Mouse (Mus musculus): ENCODE measurements around the gene Muc3. TPM values are rescaled to one million over a fixed set of nuclear protein-coding genes. Genes with fewer than 3 reads are reported as not detected.

Gene Muc3
- total and polyA plus RNA-seq, 3 experiments, result not detected

DNA sequence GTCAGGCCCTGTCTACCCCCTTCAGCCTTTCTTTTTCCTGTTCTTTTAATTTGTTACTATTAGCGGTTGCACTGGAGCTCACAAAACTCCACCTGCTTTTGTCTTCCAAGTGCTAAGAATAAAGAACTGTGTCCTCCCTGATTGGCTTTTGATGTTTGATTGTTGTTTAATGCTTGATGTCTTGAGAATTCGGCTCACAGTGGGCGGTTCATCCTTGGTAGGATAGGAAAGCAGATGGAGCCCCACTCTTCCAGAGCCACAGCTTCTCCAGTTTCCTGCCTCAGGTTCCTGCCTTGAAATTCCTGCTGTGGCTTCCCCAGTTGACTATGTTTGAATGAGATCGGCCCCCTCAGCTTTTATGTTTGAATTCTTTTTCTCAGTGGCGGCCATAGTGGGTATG, 4.2 kb upstream of the Muc3 start:
- Histone ChIP-seq H3K27me3 (ENCODE audit: control insufficient read depth in 1 of 2, insufficient read depth in 2 of 2, low read length in 2 of 2) (peaks cover 0 to 2% of the 10 kb centered on the region in 2 experiments; a peak in 2 of 4 replicates), H3K27ac (ENCODE audit: control insufficient read depth, low read depth, low read length) (no peak overlapping the region), H3K9ac (ENCODE audit: control insufficient read depth, low read depth, low read length, poor library complexity, severe bottlenecking) (no peak overlapping the region), H3K4me3 (ENCODE audit: control insufficient read depth in 1 of 2, insufficient read depth in 1 of 2, low read depth in 2 of 2, low read length in 2 of 2) (no peak overlapping the region), H3K79me2 (ENCODE audit: control insufficient read depth, insufficient read depth, low read length, poor library complexity) (no peaks in the 10 kb centered on the region), H3K9me3 (replicated peaks; ENCODE audit: insufficient read depth, low read length) (no peaks in the 10 kb centered on the region), H3K4me1 (ENCODE audit: control insufficient read depth in 1 of 2, insufficient read depth in 2 of 2, low read length in 2 of 2) (no peaks in the 10 kb centered on the region), H3K36me3 (ENCODE audit: control insufficient read depth in 1 of 2, insufficient read depth in 2 of 2, low read length in 2 of 2) (no peaks in the 10 kb centered on the region)
- no peak for TF ChIP-seq EP300 (IDR thresholded peaks at IDR 0.05; ENCODE audit: low read depth in 1 of 2, low read length in 2 of 2)
- no peak for TF ChIP-seq RAD21 (IDR thresholded peaks at IDR 0.05; ENCODE audit: low read depth, low read length)
- no peak for TF ChIP-seq MXI1 (IDR thresholded peaks at IDR 0.05; ENCODE audit: low read depth, low read length)
- no peak for TF ChIP-seq USF2 (IDR thresholded peaks at IDR 0.05; ENCODE audit: borderline replicate concordance in 1 of 2, insufficient read depth in 1 of 2, low read depth in 1 of 2, low read length in 2 of 2)
- TF ChIP-seq NELFE (IDR thresholded peaks at IDR 0.05; ENCODE audit: low read depth, low read length), result no peak
- no peak for TF ChIP-seq MYB (IDR thresholded peaks at IDR 0.05; ENCODE audit: low read depth, low read length)
- TF ChIP-seq ETS1 (IDR thresholded peaks at IDR 0.05; ENCODE audit: low read depth, low read length), result no peak
- TF ChIP-seq MAX (IDR thresholded peaks at IDR 0.05; ENCODE audit: low read length), result no peak
- TF ChIP-seq KAT2A (conservative IDR thresholded peaks at IDR 0.05; ENCODE audit: low read depth, low read length), result no peak
- DNase-seq (ENCODE audit: low read depth, low spot score), result no peak

- H3K9me3 ChIP-seq (replicated peaks; ENCODE audit: insufficient read depth, low read length), result no peaks in the 10 kb centered on the region
- H3K4me1 ChIP-seq (ENCODE audit: control insufficient read depth in 1 of 2, insufficient read depth in 2 of 2, low read length in 2 of 2), result no peaks in the 10 kb centered on the region
- DNase-seq (ENCODE audit: low read depth, low spot score), result no peak
- H3K36me3 ChIP-seq (ENCODE audit: control insufficient read depth in 1 of 2, insufficient read depth in 2 of 2, low read length in 2 of 2), result no peaks in the 10 kb centered on the region
- H3K4me3 ChIP-seq (ENCODE audit: control insufficient read depth in 1 of 2, insufficient read depth in 1 of 2, low read depth in 2 of 2, low read length in 2 of 2), result no peak overlapping the region
- H3K27me3 ChIP-seq (ENCODE audit: control insufficient read depth in 1 of 2, insufficient read depth in 2 of 2, low read length in 2 of 2), result peaks cover 0 to 2% of the 10 kb centered on the region in 2 experiments; a peak in 2 of 4 replicates
- no peak overlapping the region for H3K27ac ChIP-seq (ENCODE audit: control insufficient read depth, low read depth, low read length)
- H3K79me2 ChIP-seq (ENCODE audit: control insufficient read depth, insufficient read depth, low read length, poor library complexity), result no peaks in the 10 kb centered on the region
- TF ChIP-seq HCFC1 (IDR thresholded peaks at IDR 0.05; ENCODE audit: low read depth, low read length) (no peak), POLR2AphosphoS2 (IDR thresholded peaks at IDR 0.05; ENCODE audit: low read length) (no peak), RAD21 (IDR thresholded peaks at IDR 0.05; ENCODE audit: low read depth, low read length) (no peak), GABPA (IDR thresholded peaks at IDR 0.05; ENCODE audit: low read depth, low read length) (no peak), USF1 (IDR thresholded peaks at IDR 0.05; ENCODE audit: low read depth, low read length) (no peak), SIN3A (IDR thresholded peaks at IDR 0.05; ENCODE audit: low read length) (no peak), CHD2 (IDR thresholded peaks at IDR 0.05; ENCODE audit: low read length) (no peak), MAFK (IDR thresholded peaks at IDR 0.05; ENCODE audit: borderline replicate concordance, low read depth, low read length) (no peak), NRF1 (IDR thresholded peaks at IDR 0.05; ENCODE audit: insufficient read depth, low read depth, low read length, poor library complexity, severe bottlenecking) (no peak)
- H3K9ac ChIP-seq (ENCODE audit: control insufficient read depth, low read depth, low read length, poor library complexity, severe bottlenecking), result no peak overlapping the region
Measured at GRCm38 (mm10) chr5:137152623-137153022, 3.5 kb upstream of the Muc3 start.

Data from MEL (cell line).